Mouse (Mus musculus): ENCODE results near the gene Iqch. TPM values are rescaled to one million over a fixed set of nuclear protein-coding genes. Genes with fewer than 3 reads are reported as not detected.

Gene Iqch
- polyA plus RNA-seq (2015; fragmentation: Nextera tagmentation; extraction: Ambion mirVana), result not detected in 2 replicates

- H3K4me2 ChIP-seq, result peak within 1 kb of the TSS; percentile 86
- peak; percentile 95 for DNase-seq
- peak within 1 kb of the TSS; percentile 96 for H3K4me3 ChIP-seq (replicated peaks)
- peaks cover 34% of the 10 kb centered on the region for H3K4me1 ChIP-seq (replicated peaks)
- peak within 1 kb of the TSS; percentile 93 for H3K9ac ChIP-seq
- H3K27ac ChIP-seq, result peak within 1 kb of the TSS; percentile 59
- H3K9me3 ChIP-seq (replicated peaks), result no peaks in the 10 kb centered on the region
- no peaks in the 10 kb centered on the region for H3K36me3 ChIP-seq
- 2% methylated on average over 69 of the region's 70 CpGs for WGBS (ENCODE audit: insufficient replicate concordance)
- H3K27me3 ChIP-seq, result no peaks in the 10 kb centered on the region
- ATAC-seq (ENCODE audit: low read depth), result peak; percentile 99
Measured at GRCm38 (mm10) chr9:63602043-63602939, at the start of gene Iqch, which contains the start of gene Aagab. TSS of gene Iqch (minus strand) at chr9:63602493. TSS of gene Aagab (plus strand) at chr9:63602660.

GRCm38 (mm10) chr9:63651594-63651993 is 49.3 kb upstream of the Iqch start:
- Histone ChIP-seq H3K36me3 (peaks cover 46% of the 10 kb centered on the region), H3K4me2 (no peak overlapping the region), H3K4me3 (replicated peaks) (no peak overlapping the region), H3K9me3 (replicated peaks) (no peaks in the 10 kb centered on the region), H3K27ac (no peak overlapping the region), H3K27me3 (no peaks in the 10 kb centered on the region), H3K4me1 (replicated peaks) (no peaks in the 10 kb centered on the region), H3K9ac (no peak overlapping the region)
- 80% methylated on average over 11 of the region's 11 CpGs for WGBS (ENCODE audit: insufficient replicate concordance)
- DNase-seq (no peak), ATAC-seq (ENCODE audit: low read depth) (no peak)

GRCm38 (mm10) chr9:63650905-63651304 is 48.6 kb upstream of the Iqch start:
- WGBS (ENCODE audit: insufficient replicate concordance), result 89% methylated on average over 14 of the region's 14 CpGs
- Histone ChIP-seq H3K4me2 (no peak overlapping the region), H3K9me3 (replicated peaks) (no peaks in the 10 kb centered on the region), H3K4me1 (replicated peaks) (no peaks in the 10 kb centered on the region), H3K36me3 (peaks cover 46% of the 10 kb centered on the region), H3K4me3 (replicated peaks) (no peak overlapping the region), H3K27ac (no peak overlapping the region), H3K9ac (no peak overlapping the region), H3K27me3 (no peaks in the 10 kb centered on the region)
- ATAC-seq (ENCODE audit: low read depth) (no peak), DNase-seq (no peak)

DNA sequence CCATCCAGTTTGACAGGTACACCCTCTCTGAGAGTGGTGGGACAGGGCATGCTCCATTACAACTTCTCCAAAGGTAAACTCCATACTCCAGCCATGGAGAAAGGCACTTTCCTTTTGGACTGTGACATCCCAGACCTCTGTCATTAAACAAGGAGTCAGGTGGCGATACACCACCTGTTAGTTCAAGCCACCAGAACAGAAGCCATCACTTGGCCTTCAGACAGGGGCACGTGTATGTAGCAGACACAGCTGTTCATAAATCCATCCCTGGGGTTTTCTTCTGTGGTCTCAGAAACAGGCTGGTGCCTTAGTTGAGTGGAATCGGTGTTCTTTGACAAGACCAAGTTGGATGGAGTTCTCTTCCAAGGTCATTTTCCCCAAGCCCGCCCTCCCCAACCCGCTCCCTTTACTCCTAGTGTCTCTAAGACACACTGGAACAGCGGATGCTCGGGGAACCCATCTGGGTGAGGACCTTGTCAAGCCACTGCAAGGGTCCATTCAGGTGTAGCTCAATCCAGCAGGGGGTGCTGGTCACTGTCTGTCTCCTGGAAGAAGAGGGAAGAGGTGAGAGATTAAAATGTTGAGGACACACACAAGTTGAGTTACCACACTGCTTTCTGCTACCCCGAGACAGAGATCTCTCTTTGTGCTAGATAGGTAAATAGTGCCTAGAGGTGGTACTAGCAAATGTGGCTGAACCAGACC is 47.7 kb upstream of the Iqch start:
- Histone ChIP-seq H3K27me3 (no peaks in the 10 kb centered on the region), H3K36me3 (peaks cover 42% of the 10 kb centered on the region), H3K4me1 (replicated peaks) (0 out of 2 replicates have a peak, but pooled peaks cover 6% of the 10 kb centered on the region), H3K27ac (no peak overlapping the region), H3K4me2 (no peak overlapping the region), H3K4me3 (replicated peaks) (no peak overlapping the region), H3K9ac (no peak overlapping the region), H3K9me3 (replicated peaks) (no peaks in the 10 kb centered on the region)
- DNase-seq, result no peak
- 79% methylated on average over 8 of the region's 8 CpGs for WGBS (ENCODE audit: insufficient replicate concordance)
- no peak for ATAC-seq (ENCODE audit: low read depth)

DNA sequence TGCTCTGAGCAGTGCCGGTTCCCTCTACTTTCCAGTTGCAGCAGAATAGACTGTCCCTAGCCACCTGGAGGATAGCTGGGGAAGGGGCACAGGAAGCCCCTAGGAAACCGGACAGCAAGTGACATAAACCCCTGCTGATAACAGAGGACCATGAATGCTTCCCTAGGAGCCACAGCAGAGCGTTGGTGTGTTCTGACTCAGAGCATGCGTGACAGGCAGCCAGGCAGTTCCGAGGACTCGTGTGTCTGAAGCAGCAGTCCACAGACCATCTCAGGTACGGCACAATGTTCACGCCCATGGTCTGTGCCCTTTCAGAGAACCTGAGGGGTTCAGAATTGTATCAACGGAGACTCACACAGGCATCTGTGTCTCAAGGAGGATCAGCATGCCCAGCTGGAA is 46.2 kb upstream of the Iqch start:
- Histone ChIP-seq H3K27ac (no peak overlapping the region), H3K36me3 (peaks cover 55% of the 10 kb centered on the region), H3K9me3 (replicated peaks) (no peaks in the 10 kb centered on the region), H3K4me1 (replicated peaks) (0 out of 2 replicates have a peak, but pooled peaks cover 7% of the 10 kb centered on the region), H3K4me2 (no peak overlapping the region), H3K27me3 (no peaks in the 10 kb centered on the region), H3K4me3 (replicated peaks) (no peak overlapping the region), H3K9ac (no peak overlapping the region)
- DNase-seq (no peak), ATAC-seq (ENCODE audit: low read depth) (no peak)
- 72% methylated on average over 9 of the region's 9 CpGs for WGBS (ENCODE audit: insufficient replicate concordance)

- Histone ChIP-seq H3K27me3 (no peaks in the 10 kb centered on the region), H3K27ac (no peak overlapping the region), H3K4me3 (replicated peaks) (no peak overlapping the region), H3K4me1 (replicated peaks) (0 out of 2 replicates have a peak, but pooled peaks cover 7% of the 10 kb centered on the region), H3K9me3 (replicated peaks) (no peaks in the 10 kb centered on the region), H3K9ac (no peak overlapping the region), H3K36me3 (peaks cover 52% of the 10 kb centered on the region), H3K4me2 (no peak overlapping the region)
- 64% methylated on average over 9 of the region's 9 CpGs for WGBS (ENCODE audit: insufficient replicate concordance)
- ATAC-seq (ENCODE audit: low read depth), result no peak
- DNase-seq, result no peak
Measured at GRCm38 (mm10) chr9:63647581-63648519, 45.6 kb upstream of the Iqch start.

GRCm38 (mm10) chr9:63645084-63645483 is 42.8 kb upstream of the Iqch start:
- H3K36me3 ChIP-seq, result peaks cover 55% of the 10 kb centered on the region
- WGBS (ENCODE audit: insufficient replicate concordance), result 65% methylated on average over 8 of the region's 8 CpGs
- H3K27me3 ChIP-seq, result no peaks in the 10 kb centered on the region
- H3K4me1 ChIP-seq (replicated peaks), result 0 out of 2 replicates have a peak, but pooled peaks cover 7% of the 10 kb centered on the region
- DNase-seq (no peak), ATAC-seq (ENCODE audit: low read depth) (0 out of 2 replicates have a peak, but pooled peaks have one; percentile 26)
- H3K9ac ChIP-seq, result no peak overlapping the region
- no peaks in the 10 kb centered on the region for H3K9me3 ChIP-seq (replicated peaks)
- no peak overlapping the region for H3K4me2 ChIP-seq
- no peak overlapping the region for H3K27ac ChIP-seq
- no peak overlapping the region for H3K4me3 ChIP-seq (replicated peaks)

- Histone ChIP-seq H3K9me3 (replicated peaks) (no peaks in the 10 kb centered on the region), H3K9ac (no peak overlapping the region), H3K27me3 (no peaks in the 10 kb centered on the region), H3K4me2 (no peak overlapping the region), H3K36me3 (peaks cover 56% of the 10 kb centered on the region), H3K4me1 (replicated peaks) (0 out of 2 replicates have a peak, but pooled peaks cover 7% of the 10 kb centered on the region), H3K27ac (no peak overlapping the region), H3K4me3 (replicated peaks) (no peak overlapping the region)
- no peak for ATAC-seq (ENCODE audit: low read depth)
- no peak for DNase-seq
- 86% methylated on average over 6 of the region's 6 CpGs for WGBS (ENCODE audit: insufficient replicate concordance)
Measured at GRCm38 (mm10) chr9:63644011-63644410, 41.7 kb upstream of the Iqch start.

GRCm38 (mm10) chr9:63641983-63642646 is 39.8 kb upstream of the Iqch start:
- Histone ChIP-seq H3K4me1 (replicated peaks) (0 out of 2 replicates have a peak, but pooled peaks cover 7% of the 10 kb centered on the region), H3K4me3 (replicated peaks) (no peak overlapping the region), H3K9me3 (replicated peaks) (no peaks in the 10 kb centered on the region), H3K36me3 (peaks cover 63% of the 10 kb centered on the region), H3K27me3 (no peaks in the 10 kb centered on the region), H3K4me2 (no peak overlapping the region), H3K27ac (no peak overlapping the region), H3K9ac (no peak overlapping the region)
- DNase-seq (no peak), ATAC-seq (ENCODE audit: low read depth) (no peak)
- 87% methylated on average over 4 of the region's 4 CpGs for WGBS (ENCODE audit: insufficient replicate concordance)

GRCm38 (mm10) chr9:63636113-63636512 is 33.8 kb upstream of the Iqch start:
- peaks cover 86% of the 10 kb centered on the region for H3K36me3 ChIP-seq
- no peaks in the 10 kb centered on the region for H3K27me3 ChIP-seq
- H3K4me1 ChIP-seq (replicated peaks), result no peaks in the 10 kb centered on the region
- no peak overlapping the region for H3K4me3 ChIP-seq (replicated peaks)
- WGBS (ENCODE audit: insufficient replicate concordance), result 80% methylated on average over 7 of the region's 7 CpGs
- H3K9ac ChIP-seq, result no peak overlapping the region
- H3K9me3 ChIP-seq (replicated peaks), result no peaks in the 10 kb centered on the region
- ATAC-seq (ENCODE audit: low read depth), result no peak
- no peak overlapping the region for H3K27ac ChIP-seq
- DNase-seq, result no peak
- no peak overlapping the region for H3K4me2 ChIP-seq

Measured in liver, embryonic 13.5 days (tissue).